Mouse (Mus musculus) hindbrain, postnatal 0 days (tissue): ENCODE measurements at regions not wholly inside any gene's neighbourhood (a gene's known extent, or its start where the extent isn't known, plus 50 kb on each side); places are given as distances from the start of the nearest gene placed in this dataset.

Source experiments
- ATAC-seq: fragments of 200-750 bp; cut with Nextera tagmentation; 2 replicates; pipeline ENCODE4 v1.8.0; 2017; ENCODE audit warnings: mild to moderate bottlenecking, moderate TSS enrichment, moderate library complexity
- DNase-seq: peaks from one replicate; pipeline ENCODE4 v3.0.0-alpha.2; 2015; ENCODE audit warnings: low spot score
- H3K27ac ChIP-seq: fragments of 300-500 bp; sonication (generic); 2 replicates; pipeline ENCODE4 v1.5.1; 2014; ENCODE audit warnings: mild to moderate bottlenecking
- H3K27me3 ChIP-seq: fragments of 300-500 bp; sonication (generic); 2 replicates; pipeline ENCODE4 v1.6.1; 2014; ENCODE audit warnings: low read length, mixed read lengths; ENCODE audit not compliant: insufficient read depth
- H3K36me3 ChIP-seq: fragments of 300-500 bp; sonication (generic); 2 replicates; pipeline ENCODE4 v1.6.1; 2014; ENCODE audit warnings: low read length, mixed read lengths; ENCODE audit not compliant: insufficient read depth
- H3K4me1 ChIP-seq: fragments of 300-500 bp; sonication (generic); 2 replicates; pipeline ENCODE4 v1.6.1; 2014; ENCODE audit warnings: antibody characterized with exemption, low read length, mixed read lengths; ENCODE audit not compliant: insufficient read depth
- H3K4me2 ChIP-seq: fragments of 300-500 bp; sonication (generic); 2 replicates; pipeline ENCODE4 v1.6.1; 2014; ENCODE audit warnings: low read depth, mild to moderate bottlenecking, low read length, moderate library complexity, mixed read lengths
- H3K4me3 ChIP-seq: fragments of 300-500 bp; sonication (generic); 2 replicates; pipeline ENCODE4 v1.5.1; 2014; ENCODE audit warnings: low read length
- H3K9ac ChIP-seq: fragments of 300-500 bp; sonication (generic); replicated peaks from 2 replicates; pipeline ENCODE4 v1.6.1; 2014; ENCODE audit warnings: mild to moderate bottlenecking, low read length, moderate library complexity, mixed read lengths
- H3K9me3 ChIP-seq: fragments of 300-500 bp; sonication (generic); 2 replicates; pipeline ENCODE4 v1.6.1; 2016; ENCODE audit warnings: low read length, mixed read lengths
- CTCF ChIP-seq: IDR thresholded peaks from 2 replicates; pipeline ENCODE4 v1.5.1; 2016; ENCODE audit warnings: antibody characterized with exemption, control low read depth, low read depth
- WGBS: fragments of 180-500 bp; shearing (Covaris S2); extraction: QIAGEN DNeasy Blood & Tissue Kit; methylation state at CpG from one replicate; pipeline ENCODE4 v1.1.7; 2014; 5-methylcytosine and 5-hydroxymethylcytosine counted together

- WGBS, result 73% methylated on average over 4 of the region's 4 CpGs
- Histone ChIP-seq H3K4me2 (no peak overlapping the region), H3K4me3 (no peak overlapping the region), H3K27ac (no peak overlapping the region), H3K9me3 (no peaks in the 10 kb centered on the region), H3K9ac (no peak overlapping the region), H3K27me3 (no peaks in the 10 kb centered on the region), H3K4me1 (no peaks in the 10 kb centered on the region), H3K36me3 (no peaks in the 10 kb centered on the region)
- no peak for DNase-seq
- no peak for TF ChIP-seq CTCF
- ATAC-seq, result no peak
These were observed 417.6 kb upstream of the Rgma start for GRCm38 (mm10) chr7:72957674-72958073.

GRCm38 (mm10) chr7:72961321-72961720 lies 414.0 kb upstream of the Rgma start:
- Histone ChIP-seq H3K27ac (no peak overlapping the region), H3K27me3 (no peaks in the 10 kb centered on the region), H3K4me2 (no peak overlapping the region), H3K4me3 (no peak overlapping the region), H3K9ac (no peak overlapping the region), H3K36me3 (no peaks in the 10 kb centered on the region), H3K9me3 (no peaks in the 10 kb centered on the region), H3K4me1 (0 out of 2 replicates have a peak, but pooled peaks cover 5% of the 10 kb centered on the region)
- TF ChIP-seq CTCF, result no peak
- DNase-seq (no peak), ATAC-seq (no peak; the same call in 1 of the 2 replicates)
- WGBS, result 55% methylated on average over 4 of the region's 4 CpGs

GRCm38 (mm10) chr7:72962815-72963214 lies 412.5 kb upstream of the Rgma start:
- Histone ChIP-seq H3K9ac (no peak overlapping the region), H3K27ac (peak overlapping the region; percentile 1; the same call in 1 of the 2 replicates), H3K9me3 (no peaks in the 10 kb centered on the region), H3K27me3 (no peaks in the 10 kb centered on the region), H3K4me1 (0 out of 2 replicates have a peak, but pooled peaks cover 5% of the 10 kb centered on the region), H3K36me3 (no peaks in the 10 kb centered on the region), H3K4me3 (no peak overlapping the region), H3K4me2 (no peak overlapping the region)
- TF ChIP-seq CTCF, result no peak
- DNase-seq (peak; percentile 65), ATAC-seq (no peak)
- 23% methylated on average over 3 of the region's 3 CpGs for WGBS

GRCm38 (mm10) chr7:72963908-72964307 lies 411.4 kb upstream of the Rgma start:
- Histone ChIP-seq H3K27ac (peak overlapping the region; percentile 1; the same call in 1 of the 2 replicates), H3K9ac (no peak overlapping the region), H3K27me3 (no peaks in the 10 kb centered on the region), H3K4me2 (no peak overlapping the region), H3K36me3 (no peaks in the 10 kb centered on the region), H3K9me3 (no peaks in the 10 kb centered on the region), H3K4me1 (0 out of 2 replicates have a peak, but pooled peaks cover 5% of the 10 kb centered on the region), H3K4me3 (no peak overlapping the region)
- 81% methylated on average over 3 of the region's 3 CpGs for WGBS
- no peak for DNase-seq
- no peak for ATAC-seq
- TF ChIP-seq CTCF, result no peak

- no peak for TF ChIP-seq CTCF
- H3K36me3 ChIP-seq, result no peaks in the 10 kb centered on the region
- 0 out of 2 replicates have a peak, but pooled peaks cover 4% of the 10 kb centered on the region for H3K4me1 ChIP-seq
- ATAC-seq, result no peak
- WGBS, result 56% methylated on average over 4 of the region's 4 CpGs
- H3K4me3 ChIP-seq, result no peak overlapping the region
- no peak overlapping the region for H3K27ac ChIP-seq
- no peak for DNase-seq
- H3K9me3 ChIP-seq, result no peaks in the 10 kb centered on the region
- no peak overlapping the region for H3K9ac ChIP-seq
- no peaks in the 10 kb centered on the region for H3K27me3 ChIP-seq
- no peak overlapping the region for H3K4me2 ChIP-seq
These were observed 407.1 kb upstream of the Rgma start for GRCm38 (mm10) chr7:72968193-72968592.

- Histone ChIP-seq H3K4me1 (no peaks in the 10 kb centered on the region), H3K4me2 (no peak overlapping the region), H3K4me3 (no peak overlapping the region), H3K27me3 (no peaks in the 10 kb centered on the region), H3K36me3 (no peaks in the 10 kb centered on the region), H3K9ac (no peak overlapping the region), H3K9me3 (no peaks in the 10 kb centered on the region), H3K27ac (no peak overlapping the region)
- DNase-seq (peak; percentile 33), ATAC-seq (no peak)
- WGBS, result 65% methylated on average over 5 of the region's 5 CpGs
- TF ChIP-seq CTCF, result no peak
These were observed 403.6 kb upstream of the Rgma start for GRCm38 (mm10) chr7:72971506-72972267.

GRCm38 (mm10) chr7:72972397-72972796 lies 402.9 kb upstream of the Rgma start:
- no peaks in the 10 kb centered on the region for H3K36me3 ChIP-seq
- no peak overlapping the region for H3K27ac ChIP-seq
- no peak overlapping the region for H3K9ac ChIP-seq
- no peak overlapping the region for H3K4me3 ChIP-seq
- H3K4me2 ChIP-seq, result no peak overlapping the region
- no peaks in the 10 kb centered on the region for H3K4me1 ChIP-seq
- ATAC-seq (no peak), DNase-seq (no peak)
- H3K27me3 ChIP-seq, result no peaks in the 10 kb centered on the region
- no peaks in the 10 kb centered on the region for H3K9me3 ChIP-seq
- WGBS, result 93% methylated on average over 7 of the region's 7 CpGs
- no peak for TF ChIP-seq CTCF
